In genomic region chr3:94837183-94837890, GRCm38 (mm10) we compare ENCODE assay signal across 8 mouse cellular contexts. TPM values are rescaled to one million over a fixed set of nuclear protein-coding genes. Genes with fewer than 3 reads are reported as not detected.
DNase-seq lines count a peak whose midpoint lies in the region; ATAC-seq lines count a peak whose summit lies in the region.

Gene Pogz (plus strand): TSS chr3:94837567.

- under 1% methylated on average over 41 of the region's 57 CpGs for WGBS in forebrain, embryonic 14.5 days
- WGBS in neural tube, embryonic 15.5 days: under 1% methylated on average over 54 of the region's 57 CpGs

- peak within 1 kb of the TSS; percentile 100 for H3K27ac ChIP-seq in forebrain, embryonic 14.5 days (ENCODE audit: low read depth, low read length)
- H3K27ac ChIP-seq in neural tube, embryonic 15.5 days (replicated peaks): peak within 1 kb of the TSS; percentile 99

- H3K9me3 ChIP-seq in forebrain, embryonic 14.5 days (replicated peaks; ENCODE audit: control insufficient read depth, low read length): no peaks in the 10 kb centered on the region
- H3K9me3 ChIP-seq in neural tube, embryonic 15.5 days (replicated peaks): no peaks in the 10 kb centered on the region

- H3K4me1 ChIP-seq in forebrain, embryonic 14.5 days (ENCODE audit: control insufficient read depth, insufficient read depth, low read length): peaks cover 14% of the 10 kb centered on the region
- H3K4me1 ChIP-seq in neural tube, embryonic 15.5 days: peaks cover 25% of the 10 kb centered on the region

- H3K36me3 ChIP-seq in forebrain, embryonic 14.5 days (ENCODE audit: control insufficient read depth, insufficient read depth, low read length): no peaks in the 10 kb centered on the region
- H3K36me3 ChIP-seq in neural tube, embryonic 15.5 days: no peaks in the 10 kb centered on the region

- no peaks in the 10 kb centered on the region for H3K27me3 ChIP-seq in forebrain, embryonic 14.5 days (replicated peaks; ENCODE audit: control insufficient read depth, insufficient read depth, low read length)
- H3K27me3 ChIP-seq in neural tube, embryonic 15.5 days (replicated peaks): no peaks in the 10 kb centered on the region

- DNase-seq in ES-CJ7 (ENCODE audit: low read depth, low spot score): peak; percentile 98
- DNase-seq in cerebellum, adult 11 months: peak; percentile 96
- DNase-seq in forebrain, embryonic 14.5 days (ENCODE audit: low spot score): peak; percentile 99
- DNase-seq in heart, postnatal 14 days: peak; percentile 95 to 97
- peak; percentile 97 for DNase-seq in layer of hippocampus, adult 11-12 months (ENCODE audit: low spot score)
- peak; percentile 96 to 97 for DNase-seq in lung, adult 18-20 months
- DNase-seq in testis, postnatal 14 days (ENCODE audit: low spot score): peak; percentile 96

- ATAC-seq in forebrain, embryonic 14.5 days: peak; percentile 93
- peak; percentile 94 for ATAC-seq in neural tube, embryonic 15.5 days (ENCODE audit: low FRiP score)

- intact Hi-C loops in heart, postnatal 14 days (cut with DNase I): loop anchor here (1.0 kb wide), 1 partner anchor 16 kb away; no protein-coding TSS in a partner anchor

- H3K4me3 ChIP-seq in forebrain, embryonic 14.5 days (ENCODE audit: low read depth, low read length): peak within 1 kb of the TSS; percentile 64
- H3K4me3 ChIP-seq in neural tube, embryonic 15.5 days (replicated peaks): peak within 1 kb of the TSS; percentile 60

- peak within 1 kb of the TSS; percentile 63 for H3K4me2 ChIP-seq in forebrain, embryonic 14.5 days (ENCODE audit: low read length)
- peak within 1 kb of the TSS; percentile 71 for H3K4me2 ChIP-seq in neural tube, embryonic 15.5 days

- H3K9ac ChIP-seq in forebrain, embryonic 14.5 days (ENCODE audit: low read length): peak within 1 kb of the TSS; percentile 91
- H3K9ac ChIP-seq in neural tube, embryonic 15.5 days (replicated peaks): peak within 1 kb of the TSS; percentile 83

RNA-seq across cellular contexts. Expression of gene Pogz, which starts in this region (rescaled TPM):
- polyA plus RNA-seq in forebrain, embryonic 14.5 days (2014; fragmentation: Nextera tagmentation; extraction: Ambion mirVana): 22.0 and 23.4 TPM in 2 replicates
- total RNA-seq in heart, postnatal 14 days (2021): 10 to 100 TPM; 23.9 to 24.0 TPM
- polyA plus RNA-seq in neural tube, embryonic 15.5 days (2015; fragmentation: Nextera tagmentation; extraction: Ambion mirVana): 17.1 and 18.4 TPM in 2 replicates

Comparison
In these comparisons a context has a peak if more than half of its experiments do, and no peak if none do; other contexts are left out.
1. Peak in every context shown above with its lines: DNase-seq, ATAC-seq, H3K4me3 ChIP-seq and H3K27ac ChIP-seq.